ENCODE assay signal across 7 mouse cellular contexts in genomic region chr4:136248464-136249331, GRCm38 (mm10). TPM values are rescaled to one million over a fixed set of nuclear protein-coding genes. Genes with fewer than 3 reads are reported as not detected.
A peak's percentile ranks its signal among the peaks of the same experiment; 100 is the strongest.
DNase-seq lines count a peak whose midpoint lies in the region; ATAC-seq and TF ChIP-seq lines count a peak whose summit lies in the region.

No protein-coding gene starts in this region.

- peak; percentile 22 for DNase-seq in Muller cell, postnatal 12 days (ENCODE audit: inconsistent ontology term)
- DNase-seq in limb, embryonic 14.5 days (ENCODE audit: low spot score), result no peak
- no peak for DNase-seq in adrenal gland, adult (ENCODE audit: inconsistent age in 2 of 2, low spot score in 1 of 2)
- DNase-seq in cerebellum, postnatal 4 days (ENCODE audit: low spot score in 2 of 2), result no peak

- under 1% methylated on average over 37 of the region's 37 CpGs for WGBS in hindbrain, embryonic 13.5 days
- WGBS in limb, embryonic 14.5 days, result 1% methylated on average over 35 of the region's 37 CpGs
- WGBS in stomach, embryonic 14.5 days, result 2% methylated on average over 37 of the region's 37 CpGs

- ATAC-seq in common myeloid progenitor, adult 5-6 weeks (replicated peaks; ENCODE audit: low read depth, poor library complexity, severe bottlenecking), result 0 out of 2 replicates have a peak, but pooled peaks have one; percentile 7
- no peak for ATAC-seq in hindbrain, embryonic 13.5 days (ENCODE audit: low FRiP score)
- ATAC-seq in limb, embryonic 14.5 days (ENCODE audit: low FRiP score, low read depth), result 0 out of 2 replicates have a peak, but pooled peaks have one; percentile 10
- ATAC-seq in stomach, embryonic 14.5 days (ENCODE audit: insufficient number of reproducible peaks, insufficient read depth, low FRiP score, low read depth), result no peak

- H3K36me3 ChIP-seq in hindbrain, embryonic 13.5 days, result peaks cover 1% of the 10 kb centered on the region; the same call in 1 of the 2 replicates
- H3K36me3 ChIP-seq in limb, embryonic 14.5 days (ENCODE audit: control insufficient read depth, insufficient read depth, low read length), result peaks cover 17% of the 10 kb centered on the region
- H3K36me3 ChIP-seq in stomach, embryonic 14.5 days (ENCODE audit: control insufficient read depth, insufficient read depth, low read length), result no peaks in the 10 kb centered on the region; the same call in 1 of the 2 replicates

- H3K9ac ChIP-seq in hindbrain, embryonic 13.5 days, result peak overlapping the region; percentile 58; the same call in 1 of the 2 replicates
- H3K9ac ChIP-seq in limb, embryonic 14.5 days (ENCODE audit: low read depth, low read length, severe bottlenecking), result peak overlapping the region; percentile 58
- peak overlapping the region; percentile 38; the same call in 1 of the 2 replicates for H3K9ac ChIP-seq in stomach, embryonic 14.5 days (replicated peaks; ENCODE audit: low read depth, low read length)

- peaks cover 39% of the 10 kb centered on the region for H3K4me1 ChIP-seq in hindbrain, embryonic 13.5 days (replicated peaks)
- H3K4me1 ChIP-seq in limb, embryonic 14.5 days (ENCODE audit: control insufficient read depth, insufficient read depth, low read length), result peaks cover 36% of the 10 kb centered on the region
- peaks cover 37% of the 10 kb centered on the region for H3K4me1 ChIP-seq in stomach, embryonic 14.5 days (ENCODE audit: control insufficient read depth, insufficient read depth, low read length)

- no peak for TF ChIP-seq POLR2A in limb, embryonic 14.5 days (IDR thresholded peaks at IDR 0.05; ENCODE audit: borderline replicate concordance, extremely low read depth, insufficient read depth, insufficient read length)

- peaks cover 93% of the 10 kb centered on the region for H3K27me3 ChIP-seq in hindbrain, embryonic 13.5 days
- H3K27me3 ChIP-seq in limb, embryonic 14.5 days (ENCODE audit: control insufficient read depth, insufficient read depth, low read length), result peaks cover 53% of the 10 kb centered on the region
- 0 out of 2 replicates have a peak, but pooled peaks cover 11% of the 10 kb centered on the region for H3K27me3 ChIP-seq in stomach, embryonic 14.5 days (ENCODE audit: control insufficient read depth, insufficient read depth, low read length)

- no peak overlapping the region for H3K27ac ChIP-seq in hindbrain, embryonic 13.5 days
- no peak overlapping the region for H3K27ac ChIP-seq in limb, embryonic 14.5 days (replicated peaks; ENCODE audit: low read depth, low read length)
- no peak overlapping the region for H3K27ac ChIP-seq in stomach, embryonic 14.5 days (ENCODE audit: low read length)

- H3K9me3 ChIP-seq in hindbrain, embryonic 13.5 days, result no peaks in the 10 kb centered on the region
- no peaks in the 10 kb centered on the region for H3K9me3 ChIP-seq in limb, embryonic 14.5 days (ENCODE audit: control insufficient read depth, low read length)
- no peaks in the 10 kb centered on the region for H3K9me3 ChIP-seq in stomach, embryonic 14.5 days (ENCODE audit: control insufficient read depth, low read depth, low read length)

- peak overlapping the region; percentile 62 for H3K4me2 ChIP-seq in hindbrain, embryonic 13.5 days
- H3K4me2 ChIP-seq in limb, embryonic 14.5 days (replicated peaks; ENCODE audit: low read depth, low read length, severe bottlenecking), result peak overlapping the region; percentile 93
- peak overlapping the region; percentile 92 for H3K4me2 ChIP-seq in stomach, embryonic 14.5 days (replicated peaks; ENCODE audit: low read depth, low read length)

- H3K4me3 ChIP-seq in hindbrain, embryonic 13.5 days, result peak overlapping the region; percentile 38
- peak overlapping the region; percentile 51 for H3K4me3 ChIP-seq in limb, embryonic 14.5 days (replicated peaks; ENCODE audit: low read length)
- peak overlapping the region; percentile 56 for H3K4me3 ChIP-seq in stomach, embryonic 14.5 days (ENCODE audit: low read depth, low read length)

RNA-seq across cellular contexts. Expression of gene Tcea3, which starts 1.2 kb away (rescaled TPM):
- not detected in 2 replicates for total RNA-seq in common myeloid progenitor, adult 5-6 weeks (2017)
- 2.2 and 2.4 TPM in 2 replicates for polyA plus RNA-seq in hindbrain, embryonic 13.5 days (2015; fragmentation: Nextera tagmentation; extraction: Ambion mirVana)
- 4.7 and 8.0 TPM in 2 replicates for polyA plus RNA-seq in limb, embryonic 14.5 days (2012; rRNA removed)
- 17.4 and 20.6 TPM in 2 replicates for polyA plus RNA-seq in limb, embryonic 14.5 days (2014; fragmentation: Nextera tagmentation; extraction: Ambion mirVana)
- 19.7 and 19.8 TPM in 2 replicates for polyA plus RNA-seq in stomach, embryonic 14.5 days (2014; fragmentation: Nextera tagmentation; extraction: Ambion mirVana)

RNA-seq across cellular contexts. Expression of gene Zfp46, which starts 35.8 kb away (rescaled TPM):
- total RNA-seq in common myeloid progenitor, adult 5-6 weeks (2017), result 9.5 and 11.2 TPM in 2 replicates
- 41.3 and 44.5 TPM in 2 replicates for polyA plus RNA-seq in hindbrain, embryonic 13.5 days (2015; fragmentation: Nextera tagmentation; extraction: Ambion mirVana)
- 39.6 and 47.0 TPM in 2 replicates for polyA plus RNA-seq in limb, embryonic 14.5 days (2012; rRNA removed)
- 28.2 and 30.2 TPM in 2 replicates for polyA plus RNA-seq in limb, embryonic 14.5 days (2014; fragmentation: Nextera tagmentation; extraction: Ambion mirVana)
- 24.7 and 25.1 TPM in 2 replicates for polyA plus RNA-seq in stomach, embryonic 14.5 days (2014; fragmentation: Nextera tagmentation; extraction: Ambion mirVana)

RNA-seq across cellular contexts. Expression of gene Asap3, which starts 42.5 kb away (rescaled TPM):
- not detected in 2 replicates for total RNA-seq in common myeloid progenitor, adult 5-6 weeks (2017)
- 5.8 and 6.3 TPM in 2 replicates for polyA plus RNA-seq in hindbrain, embryonic 13.5 days (2015; fragmentation: Nextera tagmentation; extraction: Ambion mirVana)
- polyA plus RNA-seq in limb, embryonic 14.5 days (2012; rRNA removed), result 22.9 and 26.6 TPM in 2 replicates
- polyA plus RNA-seq in limb, embryonic 14.5 days (2014; fragmentation: Nextera tagmentation; extraction: Ambion mirVana), result 12.0 and 14.6 TPM in 2 replicates
- polyA plus RNA-seq in stomach, embryonic 14.5 days (2014; fragmentation: Nextera tagmentation; extraction: Ambion mirVana), result 5.1 and 5.6 TPM in 2 replicates

Comparison
In these comparisons a context has a peak if more than half of its experiments do, and no peak if none do; other contexts are left out.
1. ATAC-seq: peak in common myeloid progenitor, adult 5-6 weeks (single experiment) and limb, embryonic 14.5 days (single experiment); none in hindbrain, embryonic 13.5 days (single experiment) and stomach, embryonic 14.5 days (single experiment).
2. Peak in every context shown above with its lines, with median percentiles within 50 percentile points of each other: H3K4me2 ChIP-seq, H3K4me3 ChIP-seq and H3K9ac ChIP-seq.